Mouse (Mus musculus) kidney, adult 9 months (tissue): Measurements from ENCODE around the gene Ddx51.

Experiments
- DNase-seq: peaks from one replicate; pipeline ENCODE4 v3.0.0; 2022

The Ddx51 gene

GRCm38 (mm10) chr5:110664041-110664440 lies 10.8 kb downstream of the Ddx51 start:
- no peak for DNase-seq

- peak; percentile 14 for DNase-seq
Measured at GRCm38 (mm10) chr5:110664750-110665269, 11.6 kb downstream of the Ddx51 start.

- DNase-seq = no peak
Measured at GRCm38 (mm10) chr5:110665486-110666121, 12.4 kb downstream of the Ddx51 start.

GRCm38 (mm10) chr5:110682041-110682440 lies 28.8 kb downstream of the Ddx51 start:
- no peak for DNase-seq

- DNase-seq = no peak
Measured at GRCm38 (mm10) chr5:110698617-110699016, 45.4 kb downstream of the Ddx51 start.

- no peak for DNase-seq
Measured at GRCm38 (mm10) chr5:110704004-110704403, 50.8 kb downstream of the Ddx51 start.

- DNase-seq = no peak
Measured at GRCm38 (mm10) chr5:110709256-110709655, 56.0 kb downstream of the Ddx51 start.
